Comparison of ENCODE assay signal across 11 mouse cellular contexts in genomic region chr16:4417455-4417854, GRCm38 (mm10). TPM values are rescaled to one million over a fixed set of nuclear protein-coding genes. Genes with fewer than 3 reads are reported as not detected.
DNase-seq lines count a peak whose midpoint lies in the region; ATAC-seq and TF ChIP-seq lines count a peak whose summit lies in the region.
"Had no signal": no experiment of that assay in that cellular context is flagged by ENCODE, and none has a peak within 500 bp of the region (broad histone marks: within the 10 kb centered on the region; RNA-seq: fewer than 3 reads in every experiment).

No protein-coding gene starts in this region.

- no peak overlapping the region for H3K4me2 ChIP-seq in heart, embryonic 11.5 days
- no peak overlapping the region for H3K4me2 ChIP-seq in midbrain, embryonic 11.5 days
- H3K4me2 ChIP-seq in liver, embryonic 14.5 days (ENCODE audit: low read depth): peak overlapping the region; percentile 11; the same call in 1 of the 2 replicates
- peak overlapping the region; percentile 10 for H3K4me2 ChIP-seq in stomach, embryonic 16.5 days (ENCODE audit: low read depth, low read length)
- H3K4me2 ChIP-seq in kidney, embryonic 16.5 days (replicated peaks; ENCODE audit: low read depth, low read length): no peak overlapping the region

- TF ChIP-seq CTCF in liver, embryonic 14.5 days (IDR thresholded peaks at IDR 0.05; ENCODE audit: low read depth): no peak

- H3K27me3 ChIP-seq in heart, embryonic 11.5 days (ENCODE audit: control insufficient read depth, insufficient read depth, low read length): peaks cover 47% of the 10 kb centered on the region
- H3K27me3 ChIP-seq in midbrain, embryonic 11.5 days (ENCODE audit: control insufficient read depth, insufficient read depth, low read length): peaks cover 16% of the 10 kb centered on the region
- peaks cover 53% of the 10 kb centered on the region for H3K27me3 ChIP-seq in midbrain, embryonic 10.5 days (ENCODE audit: low read depth, poor library complexity, severe bottlenecking)
- H3K27me3 ChIP-seq in liver, embryonic 14.5 days (ENCODE audit: control insufficient read depth, insufficient read depth, low read length): no peaks in the 10 kb centered on the region
- H3K27me3 ChIP-seq in stomach, embryonic 16.5 days (ENCODE audit: control insufficient read depth, insufficient read depth, low read length): 0 out of 2 replicates have a peak, but pooled peaks cover 5% of the 10 kb centered on the region
- peaks cover 14% of the 10 kb centered on the region; the same call in 1 of the 2 replicates for H3K27me3 ChIP-seq in kidney, embryonic 16.5 days (ENCODE audit: insufficient read depth, low read length)

- no peaks in the 10 kb centered on the region; the same call in 1 of the 2 replicates for H3K4me1 ChIP-seq in heart, embryonic 11.5 days (ENCODE audit: control insufficient read depth, insufficient read depth, low read length)
- H3K4me1 ChIP-seq in midbrain, embryonic 11.5 days (ENCODE audit: control insufficient read depth, insufficient read depth, low read length): peaks cover 10% of the 10 kb centered on the region
- H3K4me1 ChIP-seq in midbrain, embryonic 10.5 days: peaks cover 27% of the 10 kb centered on the region
- peaks cover 18 to 38% of the 10 kb centered on the region in 2 experiments for H3K4me1 ChIP-seq in liver, embryonic 14.5 days (replicated peaks; ENCODE audit: control insufficient read depth in 2 of 2, insufficient read depth in 2 of 2, low read length in 1 of 2)
- peaks cover 22% of the 10 kb centered on the region for H3K4me1 ChIP-seq in stomach, embryonic 16.5 days (ENCODE audit: control insufficient read depth, insufficient read depth, low read length)
- H3K4me1 ChIP-seq in kidney, embryonic 16.5 days (ENCODE audit: insufficient read depth, low read length): peaks cover 22% of the 10 kb centered on the region

- no peaks in the 10 kb centered on the region for H3K9me3 ChIP-seq in heart, embryonic 11.5 days (replicated peaks; ENCODE audit: control insufficient read depth, low read length)
- no peaks in the 10 kb centered on the region for H3K9me3 ChIP-seq in midbrain, embryonic 11.5 days (ENCODE audit: control insufficient read depth, low read length)
- H3K9me3 ChIP-seq in midbrain, embryonic 10.5 days (replicated peaks): no peaks in the 10 kb centered on the region
- H3K9me3 ChIP-seq in liver, embryonic 14.5 days (ENCODE audit: control insufficient read depth, low read length): no peaks in the 10 kb centered on the region
- H3K9me3 ChIP-seq in stomach, embryonic 16.5 days (replicated peaks; ENCODE audit: control insufficient read depth, low read length): no peaks in the 10 kb centered on the region
- H3K9me3 ChIP-seq in kidney, embryonic 16.5 days (ENCODE audit: low read length): no peaks in the 10 kb centered on the region

- no peak for ATAC-seq in heart, embryonic 11.5 days (replicated peaks; ENCODE audit: insufficient number of reproducible peaks, low FRiP score, low TSS enrichment)
- no peak for ATAC-seq in midbrain, embryonic 11.5 days (ENCODE audit: low FRiP score)
- ATAC-seq in liver, embryonic 14.5 days (ENCODE audit: insufficient read depth): no peak
- no peak for ATAC-seq in stomach, embryonic 16.5 days (ENCODE audit: insufficient read depth, low FRiP score)
- no peak for ATAC-seq in kidney, embryonic 16.5 days (ENCODE audit: low FRiP score, low TSS enrichment)
- ATAC-seq: activated CD4-positive, CD25-positive, alpha-beta regulatory T cell, adult 4 months; inflammation-experienced regulatory T-cells, adult 6 months had no signal

- no peak overlapping the region for H3K27ac ChIP-seq in heart, embryonic 11.5 days (ENCODE audit: low read depth, low read length)
- no peak overlapping the region for H3K27ac ChIP-seq in midbrain, embryonic 11.5 days (ENCODE audit: low read depth, low read length)
- H3K27ac ChIP-seq in midbrain, embryonic 10.5 days (replicated peaks): no peak overlapping the region
- no peak overlapping the region for H3K27ac ChIP-seq in liver, embryonic 14.5 days
- H3K27ac ChIP-seq in stomach, embryonic 16.5 days (ENCODE audit: low read length): no peak overlapping the region
- H3K27ac ChIP-seq in kidney, embryonic 16.5 days (ENCODE audit: low read length): no peak overlapping the region

- intact Hi-C loops in left cerebral cortex, postnatal 14 days (cut with DNase I): loop anchor here (5.0 kb wide), 2 partner anchors 40 to 55 kb away; no protein-coding TSS in a partner anchor

- no peak overlapping the region for H3K4me3 ChIP-seq in heart, embryonic 11.5 days (ENCODE audit: low read depth, low read length)
- no peak overlapping the region for H3K4me3 ChIP-seq in midbrain, embryonic 11.5 days (ENCODE audit: low read depth, low read length)
- H3K4me3 ChIP-seq in midbrain, embryonic 10.5 days: no peak overlapping the region
- H3K4me3 ChIP-seq in liver, embryonic 14.5 days (ENCODE audit: insufficient read depth in 1 of 2, low read depth in 2 of 2, low read length in 2 of 2): no peak overlapping the region
- H3K4me3 ChIP-seq in stomach, embryonic 16.5 days (replicated peaks; ENCODE audit: low read length): no peak overlapping the region
- H3K4me3 ChIP-seq in kidney, embryonic 16.5 days (ENCODE audit: low read length): no peak overlapping the region

- no peak for TF ChIP-seq EP300 in liver, embryonic 14.5 days (IDR thresholded peaks at IDR 0.05; ENCODE audit: low read depth)

- H3K36me3 ChIP-seq in heart, embryonic 11.5 days (ENCODE audit: control insufficient read depth, insufficient read depth, low read length): no peaks in the 10 kb centered on the region
- H3K36me3 ChIP-seq in midbrain, embryonic 11.5 days (ENCODE audit: control insufficient read depth, insufficient read depth, low read length): no peaks in the 10 kb centered on the region
- H3K36me3 ChIP-seq in midbrain, embryonic 10.5 days: no peaks in the 10 kb centered on the region
- H3K36me3 ChIP-seq in liver, embryonic 14.5 days (replicated peaks; ENCODE audit: control insufficient read depth, insufficient read depth, low read depth): no peaks in the 10 kb centered on the region
- H3K36me3 ChIP-seq in stomach, embryonic 16.5 days (ENCODE audit: control insufficient read depth, insufficient read depth, low read length): no peaks in the 10 kb centered on the region
- H3K36me3 ChIP-seq in kidney, embryonic 16.5 days (ENCODE audit: insufficient read depth, low read length): no peaks in the 10 kb centered on the region

- no peak overlapping the region for H3K9ac ChIP-seq in heart, embryonic 11.5 days (ENCODE audit: low read depth, low read length)
- H3K9ac ChIP-seq in midbrain, embryonic 11.5 days (ENCODE audit: low read length): no peak overlapping the region
- H3K9ac ChIP-seq in liver, embryonic 14.5 days (replicated peaks): no peak overlapping the region
- no peak overlapping the region for H3K9ac ChIP-seq in stomach, embryonic 16.5 days (ENCODE audit: low read length)
- H3K9ac ChIP-seq in kidney, embryonic 16.5 days (replicated peaks; ENCODE audit: low read length): no peak overlapping the region

- 67% methylated on average over 7 of the region's 7 CpGs for WGBS in heart, embryonic 11.5 days (ENCODE audit: insufficient replicate concordance)
- WGBS in midbrain, embryonic 11.5 days: 85% methylated on average over 7 of the region's 7 CpGs
- WGBS in midbrain, embryonic 10.5 days: 85% methylated on average over 7 of the region's 7 CpGs
- 65% methylated on average over 7 of the region's 7 CpGs for WGBS in liver, embryonic 14.5 days (ENCODE audit: insufficient replicate concordance)
- 65% methylated on average over 7 of the region's 7 CpGs for WGBS in stomach, embryonic 16.5 days
- 78% methylated on average over 7 of the region's 7 CpGs for WGBS in kidney, embryonic 16.5 days

- DNase-seq in heart, adult 11 months: peak; percentile 86
- peak; percentile 60 for DNase-seq in midbrain, embryonic 11.5 days (ENCODE audit: low spot score, missing footprints)
- DNase-seq in midbrain, embryonic 10.5 days (ENCODE audit: low spot score): no peak
- no peak for DNase-seq in liver, embryonic 14.5 days (ENCODE audit: low read depth in 3 of 3, low spot score in 3 of 3)
- no peak for DNase-seq in left cerebral cortex, postnatal 14 days (ENCODE audit: low spot score in 2 of 2)
- DNase-seq: cerebellum, adult 8-10 months had no signal

RNA-seq across cellular contexts. Expression of gene Adcy9, which starts 2.8 kb away (rescaled TPM):
- polyA plus RNA-seq in heart, embryonic 11.5 days (2014; fragmentation: Nextera tagmentation; extraction: Ambion mirVana): 0.99 and 1.2 TPM in 2 replicates
- 1.2 and 1.3 TPM in 2 replicates for polyA plus RNA-seq in midbrain, embryonic 11.5 days (2014; fragmentation: Nextera tagmentation; extraction: Ambion mirVana)
- 0.56 and 0.92 TPM in 2 replicates for polyA plus RNA-seq in midbrain, embryonic 10.5 days (2016; fragmentation: Nextera tagmentation; extraction: Ambion mirVana)
- 0.78 and 0.81 TPM in 2 replicates for polyA plus RNA-seq in liver, embryonic 14.5 days (2012; rRNA removed)
- polyA plus RNA-seq in liver, embryonic 14.5 days (2014; fragmentation: Nextera tagmentation; extraction: Ambion mirVana): 0.62 and 0.65 TPM in 2 replicates
- 1.3 and 1.5 TPM in 2 replicates for polyA plus RNA-seq in stomach, embryonic 16.5 days (2015; fragmentation: Nextera tagmentation; extraction: Ambion mirVana)
- total RNA-seq in left cerebral cortex, postnatal 14 days (2021): 10 to 100 TPM; 50.1 to 57.1 TPM
- polyA plus RNA-seq in kidney, embryonic 16.5 days (2015; fragmentation: Nextera tagmentation; extraction: Ambion mirVana): 1.0 and 1.1 TPM in 2 replicates

Comparison
In these comparisons a context has a peak if more than half of its experiments do, and no peak if none do; other contexts are left out.
1. DNase-seq: peak in heart, adult 11 months (single experiment) and midbrain, embryonic 11.5 days (single experiment); none in midbrain, embryonic 10.5 days (single experiment), liver, embryonic 14.5 days (0 of 3) and left cerebral cortex, postnatal 14 days (0 of 2).
2. H3K4me2 ChIP-seq: peak in liver, embryonic 14.5 days (single experiment) and stomach, embryonic 16.5 days (single experiment); none in heart, embryonic 11.5 days (single experiment), midbrain, embryonic 11.5 days (single experiment) and kidney, embryonic 16.5 days (single experiment).